Mouse (Mus musculus): ENCODE measurements around the gene Gdf15.

The Gdf15 gene

DNA sequence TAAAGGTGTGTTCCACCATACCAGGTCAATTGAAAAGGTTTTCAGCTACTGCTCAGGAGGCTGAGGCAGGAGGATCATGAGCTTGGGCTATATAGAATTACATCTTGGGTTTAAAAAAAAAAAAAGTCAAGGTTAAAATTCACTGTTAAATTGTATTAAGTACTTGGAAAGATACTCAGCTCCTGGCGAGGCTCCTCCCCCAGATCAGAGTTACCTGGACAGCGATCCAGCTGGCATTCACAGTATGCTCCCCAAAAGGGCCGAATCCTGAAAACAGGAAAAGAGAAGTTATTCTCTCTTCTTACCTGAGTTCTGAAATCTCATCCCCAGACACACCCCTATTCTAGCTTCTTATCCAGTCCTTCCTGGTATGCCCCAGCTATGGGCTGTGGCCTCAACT, 25.0 kb upstream of the Gdf15 start:
- DNase-seq (ENCODE audit: low read depth, low spot score): no peak

DNA sequence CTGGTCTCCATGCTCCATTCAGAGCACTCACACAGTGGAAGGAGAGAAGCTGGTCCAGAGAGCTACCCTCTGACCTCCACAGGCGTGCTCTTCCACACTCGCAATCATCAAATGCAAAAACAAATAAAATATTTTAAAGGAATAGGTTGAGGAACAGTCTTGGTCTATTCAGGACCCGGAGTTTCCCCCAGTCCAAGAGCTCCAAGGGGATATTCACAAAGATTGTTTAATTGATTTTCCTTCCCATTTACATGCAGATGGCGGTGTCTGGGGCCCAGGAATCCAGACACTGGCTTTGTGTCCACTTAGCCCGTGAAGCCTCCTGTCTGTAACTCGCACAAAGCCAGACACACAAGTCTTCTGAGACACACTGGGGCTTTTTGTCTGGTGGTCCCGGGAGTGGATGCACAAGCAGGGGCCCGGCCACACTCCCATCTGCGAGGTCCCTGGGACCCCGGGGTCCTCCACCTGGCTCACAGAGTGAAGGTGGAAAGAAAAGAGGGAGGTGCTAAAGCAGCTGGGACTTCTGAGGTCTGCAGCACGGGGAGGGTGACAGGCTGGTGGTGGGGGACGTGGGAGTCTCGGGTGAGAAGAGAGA, 24.0 kb upstream of the Gdf15 start:
- DNase-seq (ENCODE audit: low read depth, low spot score): no peak

DNA sequence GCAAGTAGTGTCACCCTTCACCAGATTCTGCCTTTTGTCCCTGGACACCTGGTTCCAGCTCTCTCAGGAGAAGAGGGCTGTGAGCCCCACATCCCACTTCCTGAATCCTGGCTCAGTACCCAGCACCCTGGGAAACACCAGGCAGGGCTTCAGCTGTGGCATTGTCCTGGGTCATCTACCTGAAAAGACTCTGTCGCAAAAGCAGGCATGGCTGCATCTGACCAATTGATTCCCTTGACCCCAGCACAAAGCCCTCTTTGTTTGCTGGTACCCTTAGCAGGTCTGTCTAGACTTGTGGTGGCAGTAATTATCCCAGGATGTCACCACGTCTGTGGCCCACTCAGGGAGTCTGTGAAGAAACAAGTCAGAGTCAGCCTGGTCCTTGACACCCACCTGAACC, 23.2 kb upstream of the Gdf15 start:
- DNase-seq (ENCODE audit: low read depth, low spot score): no peak

DNA sequence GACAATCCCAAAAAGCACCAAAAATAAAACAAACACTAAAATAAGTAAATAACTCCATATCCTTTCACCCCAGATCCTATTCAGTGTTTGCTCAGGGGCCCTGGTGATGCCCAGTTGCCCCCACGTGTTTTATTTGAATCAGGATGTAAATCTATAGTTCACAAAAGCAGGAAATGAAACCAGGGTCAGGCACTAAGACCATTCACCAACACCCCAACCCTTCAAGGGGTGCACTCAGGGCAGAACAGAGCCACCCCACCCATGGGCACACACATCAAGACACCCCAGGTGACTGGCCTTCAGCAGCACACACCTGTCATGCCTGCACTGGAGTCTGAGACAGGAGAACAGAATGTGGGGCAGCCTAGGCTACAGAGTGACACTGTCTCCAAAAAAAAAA, 21.9 kb upstream of the Gdf15 start:
- no peak for DNase-seq (ENCODE audit: low read depth, low spot score)

DNA sequence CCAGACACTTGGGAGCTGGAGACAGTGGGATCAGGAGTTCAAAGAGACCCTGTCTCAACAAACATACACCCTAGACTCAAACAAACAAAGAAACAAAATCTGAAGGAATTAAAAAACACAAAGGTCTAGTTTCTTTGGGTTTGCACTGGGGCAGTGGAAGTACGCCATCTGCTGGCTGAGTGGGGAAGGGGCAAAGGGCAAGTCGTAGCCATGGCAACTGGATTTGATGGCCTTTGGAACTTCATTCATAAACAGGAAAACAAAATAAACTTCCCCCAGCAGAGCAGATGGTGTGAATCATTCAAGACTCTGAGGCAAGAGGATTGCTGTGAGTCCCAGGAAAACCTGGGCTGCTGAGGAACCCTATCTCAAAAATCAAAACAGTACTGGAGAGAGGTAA, 21.0 kb upstream of the Gdf15 start:
- DNase-seq (ENCODE audit: low read depth, low spot score): no peak

DNA sequence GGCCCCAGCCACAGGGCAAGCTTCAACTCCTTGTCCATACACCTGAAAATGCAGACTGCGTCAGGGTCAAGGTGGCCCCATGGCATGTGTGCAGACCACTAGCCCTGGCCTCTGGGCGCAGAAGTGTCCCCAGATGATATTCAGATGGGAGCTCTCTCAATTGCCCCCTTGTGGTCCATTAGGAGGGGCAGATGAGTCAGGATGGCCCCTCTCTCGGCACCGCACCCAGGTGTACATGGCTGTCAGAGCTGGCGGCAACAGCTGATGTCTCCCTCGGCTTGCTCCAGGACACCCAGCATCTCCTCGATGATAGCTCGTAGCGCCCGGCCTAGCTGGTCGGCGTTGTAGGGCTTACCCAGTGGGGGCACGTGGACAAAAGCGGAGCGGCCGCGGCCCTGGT, 18.1 kb upstream of the Gdf15 start:
- DNase-seq (ENCODE audit: low read depth, low spot score): no peak

DNA sequence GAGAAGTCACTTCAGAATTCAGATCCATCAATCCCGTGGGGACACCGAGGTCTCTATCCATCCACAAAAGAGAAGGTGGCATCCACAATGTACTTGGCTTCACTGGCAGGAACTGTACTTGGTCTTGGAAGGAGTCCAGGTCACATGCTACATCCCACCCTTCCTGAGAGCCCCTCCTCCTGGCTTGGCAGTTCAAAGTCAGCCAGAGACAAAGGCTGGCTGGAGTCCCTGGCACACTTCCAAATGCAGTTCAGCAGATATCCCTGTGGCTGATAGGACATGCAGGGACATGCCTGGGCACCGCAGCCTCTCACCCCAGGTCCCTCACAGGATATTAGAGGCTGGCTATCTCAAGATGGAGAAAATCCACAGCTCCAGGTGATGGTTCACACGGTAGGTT, 17.1 kb upstream of the Gdf15 start:
- no peak for DNase-seq (ENCODE audit: low read depth, low spot score)

DNA sequence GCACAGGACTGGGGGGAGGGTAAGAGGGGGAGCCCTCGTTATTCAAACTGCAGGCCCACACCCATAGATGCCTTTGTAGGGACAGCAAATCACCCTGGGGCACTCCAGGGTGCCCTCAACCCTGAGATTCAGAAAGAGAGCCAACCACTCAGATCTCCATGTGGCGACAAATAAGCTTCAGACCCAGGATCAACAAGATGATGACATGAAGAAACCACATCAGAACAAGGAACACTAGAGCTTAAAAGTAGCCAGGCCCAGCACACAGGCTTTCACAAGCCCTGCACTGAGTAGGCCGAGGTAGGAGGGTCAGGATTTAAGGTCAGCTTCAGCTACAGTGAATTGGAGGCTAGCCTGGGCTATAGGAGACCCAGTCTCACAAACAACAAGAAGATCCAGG, 16.7 kb upstream of the Gdf15 start:
- DNase-seq (ENCODE audit: low read depth, low spot score): no peak

DNA sequence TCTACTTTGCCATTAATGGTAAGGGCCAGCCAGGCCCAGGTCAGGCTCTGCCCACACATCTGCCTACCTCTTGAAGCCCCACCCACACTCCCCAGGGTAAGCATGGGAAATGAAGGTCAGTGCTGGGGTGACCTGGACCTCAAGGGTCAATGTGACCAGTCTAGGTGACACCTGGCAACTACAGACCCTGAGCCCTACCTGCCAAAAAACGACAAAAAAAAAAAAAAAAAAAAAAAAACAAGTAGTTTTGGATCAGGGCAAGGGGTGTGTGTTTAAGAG, 15.8 kb upstream of the Gdf15 start:
- DNase-seq (ENCODE audit: low read depth, low spot score): no peak

DNA sequence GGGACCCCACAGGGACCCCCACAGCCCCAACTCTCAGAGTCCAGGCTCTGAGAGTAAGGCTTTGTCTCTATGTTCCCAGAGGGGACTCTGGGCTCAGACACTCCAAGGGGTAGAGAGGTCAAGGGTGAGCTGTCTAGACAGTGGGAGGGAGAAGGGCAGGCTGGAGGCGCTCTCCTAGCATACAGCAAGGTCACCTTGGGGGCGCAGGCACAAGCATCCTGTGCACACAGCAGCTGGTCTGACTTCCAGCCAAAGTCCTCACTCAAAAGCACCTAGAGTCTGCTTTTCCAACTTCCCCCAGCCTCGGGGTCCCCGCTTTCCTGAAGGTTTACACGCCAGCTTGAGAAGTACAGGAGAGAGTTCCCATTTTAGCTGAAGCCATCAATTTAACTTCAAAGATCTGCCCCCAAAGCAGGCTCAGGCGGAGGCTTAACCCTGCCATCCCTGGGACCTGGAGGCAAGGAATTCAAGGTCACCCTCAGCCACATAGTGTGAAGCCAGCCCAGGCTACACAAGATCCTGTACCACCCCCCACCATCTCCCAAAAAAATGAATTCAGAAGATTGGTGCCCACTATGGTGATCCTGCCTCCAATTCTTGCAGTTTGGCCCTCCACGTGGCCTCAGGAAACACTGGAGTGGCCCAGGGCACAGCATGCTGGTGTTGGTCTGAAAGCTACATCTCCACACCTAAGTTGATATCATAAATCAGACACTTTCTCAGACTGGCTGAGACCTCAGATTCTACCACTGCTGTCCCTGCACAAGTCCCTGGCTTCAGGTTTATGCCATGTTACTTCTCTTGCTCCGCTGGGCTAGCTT, 15.3 kb upstream of the Gdf15 start:
- no peak for DNase-seq (ENCODE audit: low read depth, low spot score)

DNA sequence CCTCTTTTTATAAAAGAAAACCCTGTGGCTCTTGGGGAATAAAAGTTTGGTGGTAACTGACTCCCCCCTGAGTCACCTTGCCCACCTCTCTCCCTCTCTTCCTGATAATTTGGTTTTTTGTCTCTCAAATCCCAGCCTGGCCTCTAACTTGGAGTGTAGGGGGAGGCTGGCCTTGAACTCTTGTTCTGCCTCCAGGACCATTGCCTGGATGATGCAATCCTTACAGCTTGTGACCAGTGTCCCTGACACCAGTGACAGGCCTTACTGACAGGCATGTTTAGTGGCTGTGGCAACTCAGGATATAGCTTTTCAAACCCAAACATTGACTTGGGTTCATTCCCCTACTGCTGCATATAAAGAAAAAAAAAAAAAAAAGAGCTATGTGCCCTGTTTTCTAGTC, 14.5 kb upstream of the Gdf15 start:
- no peak for DNase-seq (ENCODE audit: low read depth, low spot score)

DNA sequence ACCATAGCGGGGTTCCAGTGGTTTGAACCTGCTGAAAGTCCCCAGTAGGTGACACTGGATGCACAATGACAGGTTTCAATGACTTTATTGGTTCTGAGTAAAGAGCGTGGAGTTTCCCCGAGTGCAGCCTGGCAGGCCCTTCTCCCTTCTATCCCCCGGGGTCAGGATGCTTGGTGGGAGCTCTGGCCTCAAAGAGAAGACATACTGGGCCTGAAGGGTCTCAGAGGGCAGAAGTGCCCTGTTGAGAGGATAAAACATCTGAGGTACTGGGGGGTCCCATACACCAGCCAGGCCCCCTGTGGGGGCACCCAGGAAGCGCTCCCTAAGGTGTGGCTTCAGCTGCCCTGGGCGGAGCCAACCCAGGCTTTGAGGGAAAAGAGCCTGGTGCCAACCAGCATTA, 14.1 kb upstream of the Gdf15 start:
- no peak for DNase-seq (ENCODE audit: low read depth, low spot score)

DNA sequence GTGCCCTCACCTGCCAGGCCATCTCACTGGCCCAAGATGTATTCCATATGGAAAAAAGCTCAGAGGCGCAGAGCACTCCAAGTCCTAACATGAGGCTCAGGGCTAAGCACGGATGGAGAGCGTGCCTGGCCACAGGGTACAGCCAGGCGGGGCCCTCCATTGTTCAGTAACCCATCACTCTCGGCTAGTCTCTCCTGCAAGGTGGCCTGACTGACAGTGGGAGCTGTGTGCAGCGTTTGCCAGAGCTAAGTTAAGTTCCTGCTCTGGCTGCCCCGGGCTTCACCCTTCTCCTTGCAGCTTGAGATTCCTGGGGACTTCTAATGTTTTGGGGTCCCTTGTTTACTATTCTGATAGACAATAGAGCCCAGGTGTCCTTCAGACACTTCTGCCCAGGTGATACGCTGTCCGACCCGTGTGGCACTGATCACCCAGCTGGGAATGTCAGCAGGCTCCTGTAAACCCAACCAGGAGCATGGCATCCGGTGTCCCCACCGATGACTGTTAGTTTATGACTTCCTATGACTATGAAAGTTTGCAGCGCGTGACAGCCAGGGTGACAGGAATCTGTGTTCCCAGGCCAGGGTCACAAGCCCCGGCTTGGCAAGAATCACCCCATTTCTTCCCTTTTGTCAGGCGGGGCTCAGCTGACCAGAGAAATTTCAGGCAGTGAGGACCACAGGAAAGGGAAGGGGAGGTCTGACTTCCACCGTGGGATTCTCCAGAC, 13.4 kb upstream of the Gdf15 start:
- no peak for DNase-seq (ENCODE audit: low read depth, low spot score)

DNA sequence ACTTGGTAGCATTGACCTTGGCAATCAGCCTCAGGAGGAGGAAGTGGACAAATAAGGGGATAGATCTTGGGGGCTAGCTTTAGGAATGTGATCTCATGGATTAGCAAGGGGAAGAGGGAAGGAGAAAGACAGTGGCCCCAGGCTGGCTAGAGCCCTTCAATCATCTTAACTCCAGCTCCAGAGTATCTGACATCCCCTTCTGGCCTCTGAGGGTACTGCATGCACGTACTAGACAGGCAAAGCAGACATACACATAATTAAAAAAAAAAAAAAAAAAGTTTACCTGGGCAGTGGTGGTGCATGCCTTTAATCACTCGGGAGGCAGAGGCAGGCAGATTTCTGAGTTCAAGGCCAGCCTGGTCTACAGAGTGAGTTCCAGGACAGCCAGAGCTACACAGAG, 11.8 kb upstream of the Gdf15 start:
- DNase-seq (ENCODE audit: low read depth, low spot score): no peak

DNA sequence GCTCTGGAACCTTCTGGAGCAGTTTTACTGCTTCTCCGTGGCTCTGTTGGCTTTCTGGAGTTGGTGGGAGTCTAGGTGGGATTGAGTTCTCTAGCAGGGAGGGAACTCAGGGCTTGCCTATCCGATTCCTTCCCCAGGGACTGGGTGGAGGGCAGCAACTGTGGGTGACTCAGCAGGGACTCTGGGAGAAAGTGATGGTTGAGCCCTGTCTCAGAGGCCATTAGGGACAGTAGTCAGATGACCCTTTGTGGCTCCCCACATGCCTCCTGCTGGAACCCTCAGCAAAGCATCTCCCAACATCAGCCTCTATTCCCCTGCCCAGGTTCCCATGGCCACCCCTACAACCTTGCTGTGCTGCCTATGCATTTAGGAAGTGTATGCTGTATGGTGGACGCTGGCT, 10.8 kb upstream of the Gdf15 start:
- DNase-seq (ENCODE audit: low read depth, low spot score): no peak

DNA sequence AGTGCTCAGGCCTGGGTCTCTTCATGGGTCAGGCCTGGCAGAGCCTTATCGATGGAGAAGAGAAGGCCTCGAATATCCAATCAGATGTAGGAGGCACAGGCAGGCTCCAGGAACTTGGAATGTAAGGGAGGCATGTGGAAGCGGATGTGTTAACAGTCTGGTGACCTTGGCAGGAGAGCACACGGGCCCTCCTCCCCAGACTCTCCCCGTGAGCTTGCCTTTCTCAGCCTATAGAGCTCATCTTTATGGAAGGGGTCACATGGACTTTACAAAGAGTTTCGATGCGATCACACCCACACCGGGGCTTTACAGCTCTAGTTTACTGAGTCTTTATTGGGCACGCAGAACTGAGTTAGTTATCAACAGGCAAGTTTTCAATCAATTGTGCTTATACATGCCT, 6.5 kb upstream of the Gdf15 start:
- DNase-seq (ENCODE audit: low read depth, low spot score): no peak

DNA sequence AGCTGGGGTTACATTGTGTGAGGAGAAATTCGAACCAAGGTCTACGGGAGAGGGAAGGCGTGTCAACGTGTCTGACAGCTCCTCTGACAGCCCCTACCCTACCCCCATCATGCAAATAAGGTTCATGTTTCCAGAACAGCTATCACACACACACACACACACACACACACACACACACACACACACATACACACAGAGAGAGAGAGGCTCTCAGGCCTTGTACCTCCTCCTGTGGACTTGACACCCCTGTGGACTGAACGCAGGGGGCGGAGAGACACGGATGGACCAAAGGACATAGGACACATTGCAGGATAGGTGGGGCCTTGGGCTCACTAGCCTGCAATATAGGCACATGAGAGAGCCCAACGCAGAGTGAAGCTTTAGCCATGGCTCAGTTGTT, 4.6 kb upstream of the Gdf15 start:
- no peak for DNase-seq (ENCODE audit: low read depth, low spot score)

DNA sequence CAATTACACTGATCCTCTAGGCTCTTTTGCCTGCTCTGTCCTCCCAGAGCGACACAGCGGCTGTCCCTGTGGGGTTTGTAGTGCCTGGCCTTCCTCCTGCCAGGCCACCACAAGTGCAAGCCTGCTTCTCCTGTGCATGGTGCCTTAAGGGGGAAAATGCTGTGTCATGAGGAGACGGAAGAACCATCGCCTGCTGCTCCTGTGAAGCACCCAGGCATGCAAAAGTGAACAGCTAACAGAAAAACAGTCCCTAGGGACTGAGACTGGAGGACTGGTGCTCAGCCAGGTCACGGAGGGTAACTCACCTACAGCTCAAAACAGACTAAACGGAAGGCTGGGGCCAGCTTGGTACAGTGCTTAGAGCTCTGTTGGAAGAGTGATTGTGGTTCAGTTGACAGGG, 3.3 kb upstream of the Gdf15 start:
- DNase-seq (ENCODE audit: low read depth, low spot score): no peak

DNA sequence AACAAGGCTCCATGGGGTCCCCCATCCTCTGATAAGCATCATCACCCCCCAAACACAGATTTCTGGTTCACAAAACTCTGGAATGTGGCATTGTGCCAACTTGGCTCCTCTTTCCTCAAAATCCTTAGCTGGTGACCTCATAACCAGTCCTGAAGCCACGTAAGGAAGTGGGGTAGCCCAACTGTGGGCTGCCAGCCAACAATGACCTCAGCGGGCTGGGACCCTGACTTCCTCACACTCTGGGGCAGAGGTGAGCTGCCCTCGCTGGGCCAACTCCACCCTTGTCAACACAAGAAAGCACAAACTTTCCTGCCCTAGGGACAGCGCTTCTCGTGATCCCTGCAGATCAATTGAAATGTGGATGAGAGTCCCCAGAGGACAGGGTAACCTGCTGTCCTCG, 1.8 kb upstream of the Gdf15 start:
- DNase-seq (ENCODE audit: low read depth, low spot score): no peak

DNA sequence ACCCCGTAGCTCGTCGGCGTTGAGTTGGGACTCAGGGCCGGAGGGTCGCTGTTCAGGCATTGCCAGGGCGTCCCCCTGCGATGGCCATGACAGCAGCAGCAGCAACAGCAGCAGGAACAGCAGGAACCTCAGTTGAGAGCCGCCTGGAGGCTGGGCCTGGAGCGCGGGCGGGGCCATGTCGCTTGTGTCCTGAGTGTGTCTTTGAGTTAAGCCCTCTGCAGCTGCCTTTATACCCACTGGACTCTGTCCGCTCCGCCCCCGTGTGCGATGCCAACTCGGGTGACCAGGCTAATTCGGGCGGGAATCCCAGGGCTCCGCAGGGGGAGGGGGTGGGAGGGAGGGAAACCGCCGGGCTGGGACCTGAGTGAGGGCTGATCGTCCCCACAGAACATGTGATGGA, 820 bp downstream of the Gdf15 start:
- no peak for DNase-seq (ENCODE audit: low read depth, low spot score)

DNA sequence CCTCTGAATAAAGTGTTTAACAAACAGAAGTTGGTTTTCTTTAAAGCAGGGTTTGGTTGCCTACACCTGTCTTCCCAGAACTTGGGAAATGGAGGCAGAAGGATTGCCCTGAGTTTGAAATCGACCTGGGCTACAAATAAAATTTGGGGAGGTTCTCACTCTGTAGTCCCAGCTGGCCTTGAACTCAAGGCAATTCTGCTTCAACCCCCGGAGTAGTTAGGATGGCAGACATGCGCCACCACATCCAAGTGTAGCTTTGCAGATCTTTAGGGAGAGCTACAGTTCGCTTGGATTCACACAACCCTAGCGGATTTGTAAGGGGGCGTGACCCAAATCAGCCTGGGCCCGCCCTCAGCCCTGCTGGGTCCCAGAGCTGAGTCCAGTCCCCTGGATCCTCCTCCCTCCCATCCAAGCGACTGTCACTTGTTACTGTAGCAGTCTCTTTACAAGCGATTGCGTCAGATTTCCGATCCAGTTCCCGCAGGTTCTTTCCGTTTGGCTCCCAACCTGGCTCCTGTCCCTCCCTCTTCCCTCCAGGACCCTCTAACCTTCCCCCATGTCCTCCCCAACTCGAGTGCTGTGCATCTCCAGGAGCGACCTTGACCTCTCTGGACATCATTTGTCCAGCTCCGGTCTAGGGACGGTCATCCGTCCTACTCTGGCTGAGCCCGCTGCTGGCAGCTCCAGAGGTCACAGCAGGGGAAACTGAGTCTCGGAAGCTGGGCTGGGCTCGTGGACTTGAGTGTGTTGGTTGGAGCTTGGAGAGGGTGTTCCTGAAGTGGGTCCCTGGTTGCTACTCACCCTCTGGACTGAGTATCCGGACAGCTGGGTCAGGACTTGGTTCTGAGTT, 1.5 kb downstream of the Gdf15 start:
- no peak for DNase-seq (ENCODE audit: low read depth, low spot score)
